Mouse (Mus musculus) lung, embryonic 15.5 days (tissue): ENCODE results near the gene Dennd4b. TPM values are rescaled to one million over a fixed set of nuclear protein-coding genes. Genes with fewer than 3 reads are reported as not detected.
"Not testable (repeated sequence)": the region's sequence is repeated elsewhere in the genome, so short reads cannot be mapped to it uniquely, and the experiment has no call there.

Experiments
- ATAC-seq: fragments of 200-750 bp; cut with Nextera tagmentation; 2 replicates; pipeline ENCODE4 v1.8.0; 2017; ENCODE audit warnings: moderate number of reproducible peaks, borderline replicate concordance; ENCODE audit not compliant: low FRiP score, low TSS enrichment; ENCODE audit errors: extremely low read depth
- H3K27ac ChIP-seq: fragments of 300-500 bp; sonication (generic); 2 replicates; pipeline ENCODE4 v1.5.1; 2015; ENCODE audit warnings: moderate library complexity, mild to moderate bottlenecking, inconsistent platforms
- H3K27me3 ChIP-seq: fragments of 300-500 bp; sonication (generic); 2 replicates; pipeline ENCODE4 v1.6.1; 2015; ENCODE audit warnings: inconsistent platforms
- H3K36me3 ChIP-seq: fragments of 300-500 bp; sonication (generic); 2 replicates; pipeline ENCODE4 v1.6.1; 2015; ENCODE audit warnings: inconsistent platforms
- H3K4me1 ChIP-seq: fragments of 300-500 bp; sonication (generic); 2 replicates; pipeline ENCODE4 v1.6.1; 2015; ENCODE audit warnings: inconsistent platforms
- H3K4me2 ChIP-seq: fragments of 300-500 bp; sonication (generic); 2 replicates; pipeline ENCODE4 v1.6.1; 2015; ENCODE audit warnings: inconsistent platforms, mild to moderate bottlenecking, moderate library complexity
- H3K4me3 ChIP-seq: fragments of 300-500 bp; sonication (generic); 2 replicates; pipeline ENCODE4 v1.5.1; 2015; ENCODE audit warnings: mild to moderate bottlenecking, inconsistent platforms
- H3K9ac ChIP-seq: fragments of 300-500 bp; sonication (generic); 2 replicates; pipeline ENCODE4 v1.6.1; 2015; ENCODE audit warnings: inconsistent platforms
- H3K9me3 ChIP-seq: fragments of 300-500 bp; sonication (generic); 2 replicates; pipeline ENCODE4 v1.6.1; 2016; ENCODE audit warnings: inconsistent platforms
- WGBS: fragments of 180-500 bp; shearing (Covaris S2); methylation state at CpG from one replicate; pipeline ENCODE4 v1.1.7; 2015; 5-methylcytosine and 5-hydroxymethylcytosine counted together
- polyA plus RNA-seq: library from polyadenylated mRNA; unstranded; fragments of >200 nt; fragmentation: Nextera tagmentation; extraction: Ambion mirVana; gene quantifications from 2 replicates; pipeline ENCODE4 v1.2.1, GENCODE M21; 2015

Gene Dennd4b
- polyA plus RNA-seq, 1 experiment from 2014 or later: 4.8 TPM

- Histone ChIP-seq H3K36me3 (no peaks in the 10 kb centered on the region), H3K9ac (no peak overlapping the region), H3K9me3 (no peaks in the 10 kb centered on the region), H3K4me1 (peaks cover 16% of the 10 kb centered on the region), H3K4me3 (no peak overlapping the region), H3K4me2 (no peak overlapping the region), H3K27me3 (no peaks in the 10 kb centered on the region), H3K27ac (no peak overlapping the region)
- WGBS: 85% methylated on average over 10 of the region's 10 CpGs
- ATAC-seq: no peak
These were observed 23.2 kb upstream of the Dennd4b start for GRCm38 (mm10) chr3:90241669-90242358.

DNA sequence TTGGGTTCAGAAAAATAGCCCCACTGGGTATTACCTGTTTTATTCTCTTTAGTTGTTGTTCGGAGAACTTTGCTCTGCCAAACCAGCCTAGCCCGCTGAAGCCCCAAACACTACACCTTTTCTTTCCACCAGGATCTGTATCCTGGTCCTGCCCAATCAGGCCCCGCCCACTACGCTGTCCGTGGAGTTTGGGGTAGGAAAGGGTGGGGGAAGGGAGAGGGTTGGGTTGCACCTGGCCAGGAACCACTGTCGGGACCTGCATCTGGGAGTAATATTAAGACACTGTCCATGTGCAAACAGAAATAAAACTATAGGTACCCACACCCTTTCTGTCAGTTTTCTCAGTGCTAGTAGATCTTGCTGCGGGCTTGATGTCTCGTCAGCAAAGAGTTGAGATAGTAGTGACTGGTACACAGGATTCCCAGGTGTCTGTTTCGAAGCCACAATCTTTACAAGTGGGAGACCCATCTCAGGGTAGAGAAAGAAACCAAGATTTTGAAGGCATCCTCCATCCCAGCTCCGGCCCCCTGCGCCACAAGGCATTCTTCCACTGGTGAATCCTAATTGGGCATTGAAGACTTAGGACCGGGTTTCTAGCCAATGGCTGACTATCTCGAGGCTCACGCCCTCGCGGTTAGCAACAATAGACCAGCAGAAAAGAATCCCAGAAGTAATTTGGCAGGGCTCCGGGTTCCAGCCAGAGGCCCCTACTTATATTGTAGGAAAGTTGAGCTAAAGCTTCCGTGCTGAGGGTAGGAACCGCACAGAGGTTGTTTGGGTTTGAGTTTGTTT lies 21.8 kb upstream of the Dennd4b start, which contains the start of gene Creb3l4:
TSS of gene Creb3l4 (minus strand) at position 529 of the 792 bp plus-strand sequence.
- Histone ChIP-seq H3K4me1 (peaks cover 20% of the 10 kb centered on the region), H3K27me3 (no peaks in the 10 kb centered on the region), H3K9me3 (no peaks in the 10 kb centered on the region), H3K4me2 (peak within 1 kb of the TSS; percentile 70), H3K4me3 (peak within 1 kb of the TSS; percentile 40), H3K27ac (peak within 1 kb of the TSS; percentile 63), H3K36me3 (no peaks in the 10 kb centered on the region), H3K9ac (peak within 1 kb of the TSS; percentile 24)
- WGBS: 7% methylated on average over 19 of the region's 19 CpGs
- ATAC-seq: peak; percentile 57

DNA sequence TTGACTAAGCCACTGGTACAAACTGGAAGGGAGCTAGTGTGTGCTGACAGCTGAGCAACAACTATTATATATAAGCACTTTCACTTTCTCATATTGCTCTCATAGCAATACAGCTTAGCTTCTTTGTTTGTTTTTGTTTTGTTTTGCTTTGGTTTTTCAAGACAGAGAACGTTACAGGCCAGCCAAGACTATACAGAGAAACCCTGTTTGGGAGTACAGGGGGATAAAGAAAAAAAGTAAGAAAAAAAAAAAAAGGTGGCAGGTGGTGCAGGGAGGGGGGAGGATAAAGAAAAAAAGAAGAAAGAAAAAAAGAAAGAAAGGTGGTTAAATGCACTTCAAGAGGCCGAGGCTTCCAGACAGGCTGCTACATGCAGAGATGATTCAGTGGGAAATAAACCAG lies 19.6 kb upstream of the Dennd4b start:
- Histone ChIP-seq H3K27ac (no peak overlapping the region), H3K27me3 (no peaks in the 10 kb centered on the region), H3K4me3 (no peak overlapping the region), H3K4me2 (no peak overlapping the region), H3K9me3 (no peaks in the 10 kb centered on the region), H3K36me3 (no peaks in the 10 kb centered on the region), H3K9ac (no peak overlapping the region), H3K4me1 (peaks cover 30% of the 10 kb centered on the region)
- no peak for ATAC-seq
- WGBS: 55% methylated on average over 2 of the region's 2 CpGs

DNA sequence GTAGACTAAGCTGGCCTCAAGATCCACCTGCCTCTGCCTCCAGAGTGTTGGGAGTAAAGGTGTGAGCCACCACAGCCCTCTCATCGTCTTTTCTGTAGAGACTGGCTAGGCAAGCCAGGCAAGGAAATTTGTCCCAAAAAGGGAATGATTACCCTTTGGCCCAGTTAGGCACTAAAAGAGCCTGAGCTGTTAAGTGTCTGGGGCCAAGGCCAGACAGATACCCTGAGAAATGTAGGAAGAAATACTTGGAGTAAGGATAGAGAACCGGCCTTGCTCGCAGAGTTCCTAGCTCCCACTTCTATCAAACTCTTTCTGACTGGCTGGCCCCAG lies 17.4 kb upstream of the Dennd4b start:
- Histone ChIP-seq H3K4me1 (peaks cover 34% of the 10 kb centered on the region), H3K9ac (peak overlapping the region; percentile 50), H3K36me3 (peaks cover 13% of the 10 kb centered on the region), H3K4me2 (peak overlapping the region; percentile 69), H3K27ac (peak overlapping the region; percentile 90), H3K27me3 (no peaks in the 10 kb centered on the region), H3K4me3 (peak overlapping the region; percentile 70), H3K9me3 (no peaks in the 10 kb centered on the region)
- no peak for ATAC-seq
- WGBS: 1% methylated on average over 3 of the region's 3 CpGs

DNA sequence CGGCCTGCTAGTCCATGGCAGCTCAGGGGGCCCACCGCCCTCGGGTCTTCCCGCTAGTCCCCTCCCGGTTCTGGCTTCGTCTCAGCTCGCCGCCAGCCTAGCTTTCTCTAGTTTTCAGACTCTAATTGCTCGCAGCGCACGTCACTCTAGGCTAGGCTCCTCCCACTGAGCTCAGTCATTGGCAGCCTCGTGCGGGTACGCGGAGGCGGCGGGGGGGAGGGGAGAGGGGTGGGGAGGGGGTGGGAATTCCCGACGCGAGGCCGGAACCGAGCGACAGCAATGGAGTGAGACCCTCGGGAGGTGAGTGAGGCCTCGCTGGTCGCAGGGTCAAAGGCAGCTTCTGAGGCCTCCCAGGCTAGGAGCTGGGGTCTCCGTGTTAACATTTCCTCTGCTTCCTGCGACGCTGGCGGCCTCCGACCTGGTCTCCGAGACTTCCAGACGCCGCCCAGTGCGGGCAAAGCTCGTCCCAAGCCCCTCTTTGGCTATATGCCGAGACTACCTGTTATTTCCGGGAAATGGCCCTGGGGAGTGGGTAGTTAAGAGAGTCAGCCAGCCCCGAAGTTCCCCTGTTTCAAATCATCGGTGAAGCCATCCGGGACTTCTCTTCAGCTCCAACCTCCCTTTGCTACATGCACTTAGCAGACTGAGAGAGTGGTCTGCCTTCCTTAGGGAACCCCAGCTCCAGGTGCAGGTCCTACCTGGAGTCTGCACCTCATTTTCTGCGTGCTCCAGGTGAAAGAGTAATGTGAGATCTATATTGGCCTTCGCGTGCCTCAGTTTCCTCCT lies 16.8 kb upstream of the Dennd4b start, which contains the start of gene Slc39a1:
TSS of gene Slc39a1 (plus strand) at position 213 of the 786 bp plus-strand sequence.
- peaks cover 28% of the 10 kb centered on the region for H3K4me1 ChIP-seq
- no peaks in the 10 kb centered on the region for H3K27me3 ChIP-seq
- H3K4me2 ChIP-seq: peak within 1 kb of the TSS; percentile 88
- peak within 1 kb of the TSS; percentile 79 for H3K9ac ChIP-seq
- H3K27ac ChIP-seq: peak within 1 kb of the TSS; percentile 90
- 0% methylated on average over 38 of the region's 44 CpGs for WGBS
- ATAC-seq: peak; percentile 94
- H3K4me3 ChIP-seq: peak within 1 kb of the TSS; percentile 70
- H3K9me3 ChIP-seq: no peaks in the 10 kb centered on the region
- peaks cover 13% of the 10 kb centered on the region for H3K36me3 ChIP-seq

DNA sequence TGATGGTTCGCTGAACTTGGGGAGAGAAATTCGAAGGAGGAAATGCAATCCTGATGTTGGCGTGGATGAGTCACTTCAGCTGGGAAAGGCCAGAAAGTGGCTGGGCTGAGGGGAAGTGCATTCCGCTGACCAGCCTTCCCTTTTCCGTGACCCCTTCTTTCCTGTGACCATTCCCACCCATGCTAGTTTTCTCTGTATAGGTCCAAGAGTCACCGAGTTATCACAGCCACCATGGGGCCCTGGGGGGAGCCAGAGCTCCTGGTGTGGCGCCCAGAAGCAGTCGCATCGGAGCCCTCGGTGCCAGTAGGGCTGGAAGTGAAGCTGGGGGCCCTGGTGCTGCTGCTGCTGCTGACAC lies 16.3 kb upstream of the Dennd4b start:
- Histone ChIP-seq H3K4me3 (peak overlapping the region; percentile 70), H3K27ac (peak overlapping the region; percentile 84), H3K4me1 (peaks cover 22% of the 10 kb centered on the region), H3K4me2 (peak overlapping the region; percentile 88), H3K27me3 (no peaks in the 10 kb centered on the region), H3K9me3 (no peaks in the 10 kb centered on the region), H3K36me3 (peaks cover 13% of the 10 kb centered on the region), H3K9ac (peak overlapping the region; percentile 79)
- ATAC-seq: no peak
- WGBS: 1% methylated on average over 10 of the region's 10 CpGs

- no peak overlapping the region for H3K9ac ChIP-seq
- H3K27ac ChIP-seq: no peak overlapping the region
- peaks cover 13% of the 10 kb centered on the region for H3K36me3 ChIP-seq
- peaks cover 29% of the 10 kb centered on the region for H3K4me1 ChIP-seq
- no peak overlapping the region for H3K4me3 ChIP-seq
- ATAC-seq: no peak
- H3K27me3 ChIP-seq: no peaks in the 10 kb centered on the region
- WGBS: 79% methylated on average over 6 of the region's 6 CpGs
- no peaks in the 10 kb centered on the region for H3K9me3 ChIP-seq
- no peak overlapping the region for H3K4me2 ChIP-seq
These were observed 14.2 kb upstream of the Dennd4b start for GRCm38 (mm10) chr3:90250791-90251190.

- not testable (repeated sequence) for ATAC-seq
- H3K36me3 ChIP-seq: peaks cover 13% of the 10 kb centered on the region
These were observed 13.2 kb upstream of the Dennd4b start for GRCm38 (mm10) chr3:90251731-90252226.

DNA sequence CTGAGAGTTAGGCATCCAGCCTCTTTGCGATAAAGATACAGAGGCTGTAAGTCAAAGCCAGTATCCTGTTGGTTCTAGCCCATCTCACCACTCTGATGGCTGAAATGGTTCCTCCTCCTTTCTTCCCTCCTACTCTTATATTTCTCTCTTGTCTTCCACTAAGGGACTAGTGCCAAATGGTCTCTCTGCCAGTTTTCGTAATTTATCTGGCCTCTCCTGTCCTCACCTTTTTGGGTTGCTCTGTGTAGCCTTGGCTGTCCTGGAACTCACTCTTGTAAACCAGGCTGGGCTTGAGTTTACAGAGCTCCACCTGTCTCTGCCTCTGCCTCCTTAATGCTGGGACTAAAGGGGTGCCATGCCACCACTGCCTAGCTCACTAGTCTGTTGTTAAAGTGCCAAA lies 12.3 kb upstream of the Dennd4b start:
- not testable (repeated sequence) for H3K27ac ChIP-seq, H3K9me3 ChIP-seq, H3K27me3 ChIP-seq, H3K9ac ChIP-seq, ATAC-seq, H3K4me2 ChIP-seq, H3K4me3 ChIP-seq
- Histone ChIP-seq H3K36me3 (peaks cover 20% of the 10 kb centered on the region), H3K4me1 (peaks cover 28% of the 10 kb centered on the region)
- WGBS: 94% methylated on average over 2 of the region's 2 CpGs

More at GRCm38 (mm10) chr3:90251731-90252226, 13.2 kb upstream of the Dennd4b start:
- H3K4me1 ChIP-seq: peaks cover 31% of the 10 kb centered on the region
- H3K27ac ChIP-seq, H3K9ac ChIP-seq, H3K4me2 ChIP-seq, H3K27me3 ChIP-seq, H3K9me3 ChIP-seq, H3K4me3 ChIP-seq: not testable (repeated sequence)
- WGBS: 94% methylated on average over 10 of the region's 12 CpGs

DNA sequence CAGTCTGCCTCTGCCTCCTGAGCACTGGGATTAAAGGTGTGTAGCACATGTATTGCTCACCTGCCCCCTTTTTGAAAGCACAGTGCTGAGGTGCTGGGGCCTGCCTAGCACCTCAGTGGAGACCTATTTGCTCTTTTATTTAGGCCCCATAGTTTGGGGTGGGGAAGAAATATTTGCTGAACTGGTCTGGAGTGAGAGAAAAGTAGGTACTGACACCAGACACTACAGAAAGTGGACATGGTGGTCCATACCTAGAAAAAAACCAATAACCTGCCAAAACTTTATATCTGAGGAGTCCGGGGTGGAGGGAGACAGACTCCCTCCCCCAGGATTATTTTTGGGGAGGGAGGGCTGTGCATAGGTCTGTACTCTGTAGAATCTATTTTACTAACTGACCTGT lies 11.8 kb upstream of the Dennd4b start:
- 68% methylated on average over 1 of the region's 1 CpGs for WGBS
- not testable (repeated sequence) for ATAC-seq, H3K27me3 ChIP-seq, H3K9ac ChIP-seq, H3K4me3 ChIP-seq, H3K9me3 ChIP-seq, H3K27ac ChIP-seq
- Histone ChIP-seq H3K4me1 (peaks cover 27% of the 10 kb centered on the region), H3K36me3 (peaks cover 24% of the 10 kb centered on the region), H3K4me2 (peak overlapping the region; percentile 54; the same call in 1 of the 2 replicates)

GRCm38 (mm10) chr3:90253653-90254418 lies 11.1 kb upstream of the Dennd4b start, which contains the start of gene Crtc2:
Gene Crtc2 (plus strand): TSS chr3:90254163.
- Histone ChIP-seq H3K36me3 (peaks cover 30% of the 10 kb centered on the region), H3K4me1 (peaks cover 24% of the 10 kb centered on the region), H3K27ac (peak within 1 kb of the TSS; percentile 91), H3K27me3 (no peaks in the 10 kb centered on the region), H3K4me3 (peak within 1 kb of the TSS; percentile 89), H3K9ac (peak within 1 kb of the TSS; percentile 92), H3K9me3 (no peaks in the 10 kb centered on the region), H3K4me2 (peak within 1 kb of the TSS; percentile 68)
- WGBS: under 1% methylated on average over 37 of the region's 40 CpGs
- peak; percentile 98 for ATAC-seq
